Mouse (Mus musculus) midbrain, embryonic 12.5 days (tissue): ENCODE data around the gene Tmem127. TPM values are rescaled to one million over a fixed set of nuclear protein-coding genes. Genes with fewer than 3 reads are reported as not detected.

Experiments
- ATAC-seq: fragments of 200-750 bp; cut with Nextera tagmentation; 2 replicates; pipeline ENCODE4 v1.8.0; 2017; ENCODE audit warnings: low read depth, moderate TSS enrichment, moderate library complexity; ENCODE audit not compliant: low FRiP score
- H3K27ac ChIP-seq: fragments of 300-500 bp; sonication (generic); replicated peaks from 2 replicates; pipeline ENCODE4 v1.5.1; 2016; ENCODE audit warnings: mild to moderate bottlenecking
- H3K27me3 ChIP-seq: fragments of 300-500 bp; sonication (generic); 2 replicates; pipeline ENCODE4 v1.6.1; 2016; ENCODE audit warnings: mild to moderate bottlenecking
- H3K36me3 ChIP-seq: fragments of 300-500 bp; sonication (generic); 2 replicates; pipeline ENCODE4 v1.6.1; 2016
- H3K4me1 ChIP-seq: fragments of 300-500 bp; sonication (generic); 2 replicates; pipeline ENCODE4 v1.6.1; 2016
- H3K4me2 ChIP-seq: fragments of 300-500 bp; sonication (generic); replicated peaks from 2 replicates; pipeline ENCODE4 v1.6.1; 2016; ENCODE audit warnings: mild to moderate bottlenecking, moderate library complexity
- H3K4me3 ChIP-seq: fragments of 300-500 bp; sonication (generic); 2 replicates; pipeline ENCODE4 v1.5.1; 2016; ENCODE audit warnings: mild to moderate bottlenecking
- H3K9ac ChIP-seq: fragments of 300-500 bp; sonication (generic); replicated peaks from 2 replicates; pipeline ENCODE4 v1.6.1; 2016; ENCODE audit warnings: mild to moderate bottlenecking, moderate library complexity
- H3K9me3 ChIP-seq: fragments of 300-500 bp; sonication (generic); 2 replicates; pipeline ENCODE4 v1.6.1; 2016; ENCODE audit warnings: mild to moderate bottlenecking
- WGBS: fragments of 180-500 bp; shearing (Covaris S2); methylation state at CpG from one replicate; pipeline ENCODE4 v1.1.7; 2016; 5-methylcytosine and 5-hydroxymethylcytosine counted together
- polyA plus RNA-seq: library from polyadenylated mRNA; unstranded; fragments of >200 nt; fragmentation: Nextera tagmentation; extraction: Ambion mirVana; gene quantifications from 2 replicates; pipeline ENCODE4 v1.2.1, GENCODE M21; 2016

Tmem127 gene
- polyA plus RNA-seq, 1 experiment from 2014 or later, result 36.4 TPM

DNA sequence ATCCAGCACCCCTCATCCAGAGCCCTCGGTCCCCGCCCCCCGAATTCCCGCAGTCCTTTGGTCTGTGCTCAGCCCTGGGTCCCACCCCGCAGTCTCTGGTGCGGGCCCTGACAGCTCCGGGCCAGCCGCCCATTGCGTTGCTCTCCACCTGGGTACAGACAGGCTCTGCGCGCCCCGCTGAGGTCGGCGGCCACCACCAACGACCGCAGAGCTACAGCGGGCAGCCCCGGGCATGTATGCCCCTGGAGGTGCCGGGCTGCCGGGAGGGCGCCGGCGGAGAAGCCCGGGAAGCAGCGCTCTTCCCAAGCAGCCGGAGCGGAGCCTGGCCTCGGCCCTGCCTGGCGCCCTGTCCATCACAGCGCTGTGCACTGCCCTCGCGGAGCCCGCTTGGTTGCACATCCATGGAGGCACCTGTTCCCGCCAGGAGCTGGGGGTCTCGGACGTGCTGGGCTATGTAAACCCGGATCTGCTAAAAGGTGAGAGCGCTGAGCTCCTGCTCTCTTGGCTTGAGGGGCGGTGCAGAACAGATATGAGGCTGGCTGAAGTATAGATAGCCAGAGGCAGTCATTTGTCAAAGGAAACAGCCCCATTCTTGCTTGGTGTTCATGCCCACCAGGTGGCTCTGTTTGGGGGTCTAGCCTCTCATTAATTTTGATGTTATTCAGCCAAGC is 761 bp downstream of the Tmem127 start:
- 1% methylated on average over 39 of the region's 39 CpGs for WGBS
- H3K9me3 ChIP-seq, result no peaks in the 10 kb centered on the region
- H3K4me2 ChIP-seq, result peak overlapping the region; percentile 96
- H3K27me3 ChIP-seq, result no peaks in the 10 kb centered on the region
- peak overlapping the region; percentile 86 for H3K4me3 ChIP-seq
- peaks cover 22% of the 10 kb centered on the region for H3K4me1 ChIP-seq
- peaks cover 30% of the 10 kb centered on the region for H3K36me3 ChIP-seq
- ATAC-seq, result peak; percentile 72; the same call in 1 of the 2 replicates
- peak overlapping the region; percentile 90 for H3K9ac ChIP-seq
- peak overlapping the region; percentile 64 for H3K27ac ChIP-seq

- H3K36me3 ChIP-seq, result peaks cover 11% of the 10 kb centered on the region; the same call in 1 of the 2 replicates
- no peak overlapping the region for H3K27ac ChIP-seq
- 91% methylated on average over 9 of the region's 9 CpGs for WGBS
- ATAC-seq, result no peak
- H3K4me3 ChIP-seq, result no peak overlapping the region
- H3K4me1 ChIP-seq, result peaks cover 22% of the 10 kb centered on the region
- H3K4me2 ChIP-seq, result no peak overlapping the region
- H3K27me3 ChIP-seq, result no peaks in the 10 kb centered on the region
- H3K9ac ChIP-seq, result 0 out of 2 replicates have a peak overlapping the region, but pooled peaks have one; percentile 2
- no peaks in the 10 kb centered on the region for H3K9me3 ChIP-seq
Measured at GRCm38 (mm10) chr2:127250291-127251008, 2.7 kb downstream of the Tmem127 start.

DNA sequence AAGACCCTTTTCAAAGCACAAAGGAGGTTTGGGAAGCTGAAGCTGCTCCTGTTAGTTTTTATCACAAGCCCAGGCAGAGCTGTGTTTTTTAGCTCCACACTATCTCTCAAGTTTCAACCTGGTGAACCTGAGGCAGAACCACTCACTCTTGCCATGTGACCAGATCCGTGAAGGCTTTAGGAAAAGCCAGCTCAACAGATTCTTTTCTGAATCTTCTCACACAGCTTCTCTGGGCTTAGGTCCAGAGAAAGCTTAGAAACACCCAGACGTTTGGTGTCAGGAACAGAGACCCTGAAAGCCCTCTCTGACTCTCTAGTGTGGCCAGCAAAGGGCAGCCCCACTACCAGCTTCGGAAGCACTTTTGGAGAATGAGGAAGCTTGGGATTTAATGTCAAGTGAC is 3.7 kb downstream of the Tmem127 start:
- no peak overlapping the region for H3K4me2 ChIP-seq
- WGBS, result 83% methylated on average over 3 of the region's 3 CpGs
- no peak overlapping the region for H3K9ac ChIP-seq
- no peak overlapping the region for H3K27ac ChIP-seq
- H3K27me3 ChIP-seq, result no peaks in the 10 kb centered on the region
- ATAC-seq, result no peak
- 0 out of 2 replicates have a peak, but pooled peaks cover 10% of the 10 kb centered on the region for H3K36me3 ChIP-seq
- no peak overlapping the region for H3K4me3 ChIP-seq
- peaks cover 21% of the 10 kb centered on the region for H3K4me1 ChIP-seq
- no peaks in the 10 kb centered on the region for H3K9me3 ChIP-seq

DNA sequence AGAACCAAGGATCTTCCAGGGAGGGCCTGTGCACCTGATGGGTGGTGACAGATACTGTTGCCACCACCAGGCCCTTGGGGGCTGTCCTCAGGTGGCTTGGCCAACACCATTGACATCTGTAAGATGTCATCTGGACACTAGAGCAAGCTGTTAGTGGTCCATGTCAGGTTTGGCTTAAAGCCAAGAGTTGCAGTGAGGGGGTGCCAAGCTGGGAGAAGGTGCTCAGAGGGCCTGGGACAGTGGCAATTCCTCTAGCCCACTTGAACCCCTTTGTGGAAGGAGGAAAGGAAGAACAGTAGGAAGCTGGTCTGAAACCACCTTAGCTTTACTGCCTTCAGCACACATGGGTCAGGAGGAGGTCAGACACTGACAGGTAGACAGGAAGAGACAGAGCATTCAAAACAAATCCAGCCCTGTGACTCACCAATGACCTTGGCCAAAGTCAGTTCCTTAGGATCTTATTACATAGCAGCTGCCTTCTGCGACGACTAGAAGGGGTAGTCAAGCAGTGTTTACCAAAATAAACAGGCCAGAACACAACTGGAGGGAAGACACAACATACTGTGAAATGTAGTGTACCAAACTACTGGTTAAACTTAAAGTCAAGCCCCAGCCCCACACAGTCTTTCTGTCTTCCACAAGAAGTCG is 4.3 kb downstream of the Tmem127 start:
- Histone ChIP-seq H3K9ac (no peak overlapping the region), H3K4me1 (peaks cover 16% of the 10 kb centered on the region), H3K27ac (no peak overlapping the region), H3K4me2 (no peak overlapping the region), H3K27me3 (no peaks in the 10 kb centered on the region), H3K9me3 (no peaks in the 10 kb centered on the region), H3K4me3 (no peak overlapping the region), H3K36me3 (peaks cover 14% of the 10 kb centered on the region)
- ATAC-seq, result no peak
- 88% methylated on average over 3 of the region's 3 CpGs for WGBS

- H3K4me1 ChIP-seq, result peaks cover 15% of the 10 kb centered on the region
Measured at GRCm38 (mm10) chr2:127252787-127253186, 5.1 kb downstream of the Tmem127 start.

GRCm38 (mm10) chr2:127254604-127255134 is 7.0 kb downstream of the Tmem127 start:
- Histone ChIP-seq H3K4me1 (peaks cover 4% of the 10 kb centered on the region), H3K9ac (no peak overlapping the region), H3K9me3 (no peaks in the 10 kb centered on the region), H3K4me2 (no peak overlapping the region), H3K27ac (no peak overlapping the region), H3K27me3 (no peaks in the 10 kb centered on the region), H3K36me3 (peaks cover 40% of the 10 kb centered on the region), H3K4me3 (no peak overlapping the region)
- no peak for ATAC-seq
- 83% methylated on average over 3 of the region's 3 CpGs for WGBS

More at GRCm38 (mm10) chr2:127252787-127253186, 5.1 kb downstream of the Tmem127 start:
- 89% methylated on average over 5 of the region's 5 CpGs for WGBS
- Histone ChIP-seq H3K27ac (no peak overlapping the region), H3K27me3 (no peaks in the 10 kb centered on the region), H3K4me2 (no peak overlapping the region), H3K9me3 (no peaks in the 10 kb centered on the region), H3K4me3 (no peak overlapping the region), H3K36me3 (peaks cover 22% of the 10 kb centered on the region), H3K9ac (no peak overlapping the region)
- ATAC-seq, result no peak

DNA sequence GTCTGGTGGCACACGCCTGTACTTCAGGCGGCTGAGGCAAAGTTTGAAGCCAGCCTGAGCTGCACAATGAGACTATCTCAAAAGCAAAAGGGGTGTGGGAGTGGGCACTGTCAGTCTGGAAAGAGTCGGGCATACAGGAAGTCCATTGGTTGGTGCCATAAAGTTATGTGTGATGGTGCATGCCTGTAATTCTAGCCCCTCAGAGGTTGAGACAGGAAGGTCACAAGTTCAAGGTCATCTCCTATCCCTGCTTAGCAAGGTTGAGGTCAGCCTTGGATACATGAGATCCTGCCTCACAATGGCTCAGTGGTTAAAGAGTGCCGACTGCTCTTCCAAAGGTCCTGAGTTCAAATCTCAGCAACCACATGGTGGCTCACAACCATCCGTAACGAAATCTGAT is 7.6 kb downstream of the Tmem127 start:
- H3K4me1 ChIP-seq, result peaks cover 1% of the 10 kb centered on the region; the same call in 1 of the 2 replicates
- H3K36me3 ChIP-seq, result peaks cover 43% of the 10 kb centered on the region
- 87% methylated on average over 6 of the region's 6 CpGs for WGBS

GRCm38 (mm10) chr2:127259340-127259739 is 11.6 kb downstream of the Tmem127 start:
- Histone ChIP-seq H3K9ac (no peak overlapping the region), H3K36me3 (peaks cover 43% of the 10 kb centered on the region), H3K27ac (no peak overlapping the region), H3K27me3 (no peaks in the 10 kb centered on the region), H3K4me1 (no peaks in the 10 kb centered on the region), H3K4me3 (no peak overlapping the region), H3K4me2 (no peak overlapping the region), H3K9me3 (no peaks in the 10 kb centered on the region)
- ATAC-seq, result no peak
- 93% methylated on average over 5 of the region's 5 CpGs for WGBS

More for the DNA sequence above, 7.6 kb downstream of the Tmem127 start:
- Histone ChIP-seq H3K27me3 (no peaks in the 10 kb centered on the region), H3K9ac (no peak overlapping the region), H3K4me2 (no peak overlapping the region), H3K9me3 (no peaks in the 10 kb centered on the region), H3K4me3 (no peak overlapping the region), H3K27ac (no peak overlapping the region)
- ATAC-seq, result no peak

- no peak overlapping the region for H3K9ac ChIP-seq
- H3K4me2 ChIP-seq, result no peak overlapping the region
- no peak overlapping the region for H3K27ac ChIP-seq
- H3K4me3 ChIP-seq, result no peak overlapping the region
- no peak for ATAC-seq
- no peaks in the 10 kb centered on the region for H3K9me3 ChIP-seq
- H3K36me3 ChIP-seq, result peaks cover 27% of the 10 kb centered on the region
- no peaks in the 10 kb centered on the region for H3K27me3 ChIP-seq
- H3K4me1 ChIP-seq, result no peaks in the 10 kb centered on the region
Measured at GRCm38 (mm10) chr2:127262480-127262879, 14.8 kb downstream of the Tmem127 start.

DNA sequence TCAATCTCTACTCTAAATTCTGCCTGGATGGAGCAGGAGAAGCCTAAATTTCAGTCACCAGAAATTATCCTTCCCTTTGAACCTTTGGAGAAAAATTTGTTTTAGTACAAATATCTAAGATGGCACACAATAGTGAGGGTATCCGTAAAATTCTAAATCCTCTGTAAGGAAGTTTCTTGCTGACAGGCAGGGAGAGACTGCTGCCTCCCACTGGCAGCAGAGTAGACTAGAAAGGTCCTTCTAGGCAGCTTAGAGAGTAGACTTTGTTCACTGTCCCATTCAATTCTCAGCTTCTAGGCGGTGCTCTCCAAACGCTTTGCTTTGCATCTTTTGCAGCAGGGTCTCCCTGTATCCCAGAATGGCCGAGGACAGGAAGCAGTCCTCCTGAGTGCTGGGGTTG is 20.1 kb downstream of the Tmem127 start:
- WGBS, result 35% methylated on average over 4 of the region's 4 CpGs
- Histone ChIP-seq H3K27ac (no peak overlapping the region), H3K9ac (no peak overlapping the region), H3K4me3 (no peak overlapping the region), H3K9me3 (no peaks in the 10 kb centered on the region), H3K27me3 (no peaks in the 10 kb centered on the region), H3K4me2 (no peak overlapping the region), H3K36me3 (0 out of 2 replicates have a peak, but pooled peaks cover 2% of the 10 kb centered on the region), H3K4me1 (peaks cover 11% of the 10 kb centered on the region)
- ATAC-seq, result no peak

GRCm38 (mm10) chr2:127269491-127270299 is 22.0 kb downstream of the Tmem127 start, which contains the start of gene Stard7:
Gene Stard7, plus strand, starts transcription at chr2:127270218.
- peak within 1 kb of the TSS; percentile 82 for H3K4me2 ChIP-seq
- no peaks in the 10 kb centered on the region for H3K9me3 ChIP-seq
- H3K9ac ChIP-seq, result peak within 1 kb of the TSS; percentile 78
- under 1% methylated on average over 49 of the region's 49 CpGs for WGBS
- H3K4me3 ChIP-seq, result peak within 1 kb of the TSS; percentile 75
- H3K4me1 ChIP-seq, result peaks cover 16% of the 10 kb centered on the region
- H3K27ac ChIP-seq, result peak within 1 kb of the TSS; percentile 93
- H3K27me3 ChIP-seq, result no peaks in the 10 kb centered on the region
- 0 out of 2 replicates have a peak, but pooled peaks cover 3% of the 10 kb centered on the region for H3K36me3 ChIP-seq
- peak; percentile 98 for ATAC-seq
